13 mouse cellular contexts compared by ENCODE assay signal in the genomic region with DNA sequence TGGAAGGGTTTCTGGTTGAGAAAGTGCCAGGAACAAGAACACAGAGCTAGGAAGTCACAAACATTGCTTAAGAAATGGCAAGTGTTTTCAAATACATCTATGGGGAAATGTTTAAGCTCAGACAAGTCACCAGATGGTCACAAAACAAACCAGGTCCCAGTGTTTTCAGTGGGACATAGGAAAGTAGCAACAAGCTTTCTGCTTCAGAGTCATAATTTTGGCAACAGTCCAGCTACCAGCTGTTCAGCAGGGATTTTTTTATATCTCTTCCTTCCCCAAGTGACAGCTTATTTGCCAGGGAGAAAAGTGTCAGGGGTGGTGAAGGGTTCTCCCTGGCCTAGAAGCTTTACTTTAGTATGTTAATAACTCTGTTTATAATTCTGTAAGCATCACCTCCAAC. TPM values are rescaled to one million over a fixed set of nuclear protein-coding genes. Genes with fewer than 3 reads are reported as not detected.
A peak's percentile ranks its signal among the peaks of the same experiment; 100 is the strongest.
DNase-seq lines count a peak whose midpoint lies in the region; ATAC-seq and TF ChIP-seq lines count a peak whose summit lies in the region.
"Had no signal": no experiment of that assay in that cellular context is flagged by ENCODE, and none has a peak within 500 bp of the region (broad histone marks: within the 10 kb centered on the region; RNA-seq: fewer than 3 reads in every experiment).

No protein-coding gene starts in this region.

- H3K4me1 ChIP-seq in lung, postnatal 0 days (ENCODE audit: insufficient read depth, low read depth, low read length) = no peaks in the 10 kb centered on the region; the same call in 1 of the 2 replicates
- H3K4me1 ChIP-seq: liver, embryonic 15.5 days had no signal

- DNase-seq in frontal cortex, adult 2 months (ENCODE audit: extremely low spot score in 1 of 2, low spot score in 1 of 2) = peak; percentile 11 to 48
- DNase-seq in kidney, postnatal 14 days = peak; percentile 29
- DNase-seq in kidney, postnatal 25 days = no peak
- peak; percentile 56 for DNase-seq in brain, adult 2 months (ENCODE audit: low read depth, low spot score)
- DNase-seq in lung, postnatal 0 days (ENCODE audit: low spot score) = peak; percentile 82
- DNase-seq in layer of hippocampus, postnatal 36 days = no peak
- DNase-seq in urinary bladder, postnatal 25 days (ENCODE audit: low spot score) = no peak
- DNase-seq: cerebellum, postnatal 36 days had no signal

- no peaks in the 10 kb centered on the region for H3K27me3 ChIP-seq in lung, postnatal 0 days (replicated peaks; ENCODE audit: insufficient read depth, low read length)
- H3K27me3 ChIP-seq: liver, embryonic 15.5 days had no signal

- ATAC-seq in frontal cortex, adult (ENCODE audit: low TSS enrichment) = no peak; the same call in 1 of the 2 replicates
- ATAC-seq in lung, postnatal 0 days = peak; percentile 73
- ATAC-seq: hindbrain, embryonic 16.5 days had no signal

- no peaks in the 10 kb centered on the region for H3K36me3 ChIP-seq in lung, postnatal 0 days (ENCODE audit: insufficient read depth, low read length)
- H3K36me3 ChIP-seq: liver, embryonic 15.5 days had no signal

- no peaks in the 10 kb centered on the region for H3K9me3 ChIP-seq in lung, postnatal 0 days (ENCODE audit: low read length)
- H3K9me3 ChIP-seq: liver, embryonic 15.5 days had no signal

- no peak overlapping the region for H3K4me2 ChIP-seq in lung, postnatal 0 days (replicated peaks; ENCODE audit: low read depth, low read length)
- H3K4me2 ChIP-seq: liver, embryonic 15.5 days had no signal

- TF ChIP-seq EP300 in lung, postnatal 0 days (IDR thresholded peaks at IDR 0.05) = peak; percentile 65

- H3K9ac ChIP-seq in lung, postnatal 0 days (replicated peaks; ENCODE audit: low read depth) = no peak overlapping the region
- H3K9ac ChIP-seq: liver, embryonic 15.5 days had no signal

- TF ChIP-seq CTCF in lung, postnatal 0 days (IDR thresholded peaks at IDR 0.05) = no peak

- H3K4me3 ChIP-seq in lung, postnatal 0 days (ENCODE audit: low read depth, low read length) = no peak overlapping the region
- H3K4me3 ChIP-seq: erythroblast, embryonic 14.5 days; liver, embryonic 15.5 days had no signal

- peak overlapping the region; percentile 32; the same call in 1 of the 2 replicates for H3K27ac ChIP-seq in lung, postnatal 0 days (ENCODE audit: low read length)
- H3K27ac ChIP-seq: liver, embryonic 15.5 days had no signal

RNA-seq across cellular contexts. Expression of a gene that starts 9.6 kb away (rescaled TPM):
- polyA plus RNA-seq in frontal cortex, adult 2 months (2012; rRNA removed) = 2.9 and 3.7 TPM in 2 replicates
- polyA plus RNA-seq in lung, postnatal 0 days (2015; fragmentation: Nextera tagmentation; extraction: Ambion mirVana) = 1.7 and 2.2 TPM in 2 replicates
- total RNA-seq in layer of hippocampus, postnatal 36 days (2021) = not detected
- total RNA-seq: layer of hippocampus, postnatal 25 days had no signal
- polyA plus RNA-seq: erythroblast, embryonic 14.5 days had no signal

RNA-seq across cellular contexts. Expression of a gene that starts 44.6 kb away (rescaled TPM):
- 322 and 351 TPM in 2 replicates for polyA plus RNA-seq in frontal cortex, adult 2 months (2012; rRNA removed)
- polyA plus RNA-seq in lung, postnatal 0 days (2015; fragmentation: Nextera tagmentation; extraction: Ambion mirVana) = 404 and 424 TPM in 2 replicates
- 100 to 1,000 TPM; 304 to 338 TPM for total RNA-seq in layer of hippocampus, postnatal 36 days (2021)

Comparison
In these comparisons a context has a peak if more than half of its experiments do, and no peak if none do; other contexts are left out.
1. DNase-seq: peak in frontal cortex, adult 2 months (2 of 2), kidney, postnatal 14 days (single experiment), brain, adult 2 months (single experiment) and lung, postnatal 0 days (single experiment); none in kidney, postnatal 25 days (0 of 2), layer of hippocampus, postnatal 36 days (0 of 2) and urinary bladder, postnatal 25 days (single experiment).